Mouse (Mus musculus) heart, postnatal 0 days (tissue): ENCODE measurements around the gene Ep400.

ENCODE experiments used
- CTCF ChIP-seq: IDR thresholded peaks from 2 replicates; pipeline ENCODE4 v1.5.1; 2016; ENCODE audit warnings: antibody characterized with exemption, control low read depth, low read depth
- EP300 ChIP-seq: IDR thresholded peaks from 2 replicates; pipeline ENCODE4 v1.6.1; 2016; ENCODE audit warnings: antibody characterized with exemption, low read depth

DNA sequence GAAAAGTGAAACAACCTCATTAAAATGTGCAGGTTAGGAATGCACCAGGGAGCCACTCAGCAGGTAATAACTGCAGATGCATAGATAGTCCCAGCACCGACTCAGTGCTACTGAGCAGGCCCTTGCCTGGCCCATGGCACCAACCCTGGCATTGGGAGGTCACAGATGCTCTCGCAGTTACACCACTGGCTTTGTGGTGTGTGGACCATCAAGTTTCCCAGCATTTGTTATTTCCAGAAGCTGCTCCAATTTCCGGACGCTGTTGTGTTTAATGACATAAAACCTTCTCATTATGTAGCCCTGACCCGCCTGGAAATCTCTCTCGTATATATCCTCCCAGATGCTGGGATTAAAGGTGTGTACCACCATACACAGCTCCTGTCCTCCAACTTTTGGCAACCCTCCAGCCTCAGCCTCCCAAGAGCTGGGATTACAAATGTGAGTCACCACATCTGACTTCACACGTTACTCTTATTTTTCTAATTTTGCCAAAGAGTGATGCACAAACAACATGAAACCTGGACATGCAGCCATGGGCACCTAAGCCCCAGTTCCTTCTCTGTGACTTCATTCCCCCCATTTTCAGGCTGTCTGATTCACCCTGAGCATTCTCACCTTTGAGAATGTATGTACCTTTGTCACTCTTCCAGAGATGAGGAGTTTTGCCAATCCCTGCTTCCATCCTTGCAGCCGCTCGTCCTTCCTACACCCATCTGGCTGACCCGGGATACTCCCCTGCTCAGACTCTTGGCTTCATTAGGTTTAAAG lies 10.4 kb upstream of the Ep400 start:
- TF ChIP-seq CTCF = no peak
- no peak for TF ChIP-seq EP300
